Mouse (Mus musculus): ENCODE measurements around the gene Rassf8. TPM values are rescaled to one million over a fixed set of nuclear protein-coding genes. Genes with fewer than 3 reads are reported as not detected.

Rassf8 gene
- polyA plus RNA-seq, 1 experiment: 6.3 TPM

GRCm38 (mm10) chr6:145865886-145866851 lies 119.6 kb downstream of the Rassf8 start:
- TF ChIP-seq E2F4 (IDR thresholded peaks at IDR 0.05; ENCODE audit: insufficient read depth): no peak
- TF ChIP-seq TCF12 (IDR thresholded peaks at IDR 0.05; ENCODE audit: insufficient read depth, poor library complexity, severe bottlenecking): no peak
- TF ChIP-seq MAX (IDR thresholded peaks at IDR 0.05; ENCODE audit: low read depth): no peak
- TF ChIP-seq SRF (IDR thresholded peaks at IDR 0.05; ENCODE audit: control insufficient read depth, insufficient read length, low read depth): peak; percentile 32
- TF ChIP-seq CEBPB (IDR thresholded peaks at IDR 0.05; ENCODE audit: insufficient read depth, poor library complexity, severe bottlenecking): no peak
- no peak for TF ChIP-seq REST (IDR thresholded peaks at IDR 0.05; ENCODE audit: insufficient read depth, insufficient read length)
- TF ChIP-seq MYOG (IDR thresholded peaks at IDR 0.05; ENCODE audit: control insufficient read depth in 1 of 3, insufficient read depth in 1 of 3, insufficient read length in 2 of 3, low read depth in 2 of 3): peak in 2 of 3 experiments; percentile 52 to 58
- peak; percentile 89 for TF ChIP-seq USF1 (IDR thresholded peaks at IDR 0.05; ENCODE audit: low read depth)
- peak; percentile 94 for TF ChIP-seq POLR2AphosphoS2 (IDR thresholded peaks at IDR 0.05; ENCODE audit: insufficient read length, low read depth)
- peak in 1 of 3 experiments; percentile 21 for TF ChIP-seq MYOD1 (IDR thresholded peaks at IDR 0.05; ENCODE audit: control insufficient read depth in 1 of 3, insufficient read length in 2 of 3, low read depth in 2 of 3)
- TF ChIP-seq POLR2A (IDR thresholded peaks at IDR 0.05; ENCODE audit: insufficient read length, low read depth): peak; percentile 89
- TF ChIP-seq TCF3 (IDR thresholded peaks at IDR 0.05; ENCODE audit: insufficient read length, low read depth): no peak
- H3K36me3 ChIP-seq (ENCODE audit: control insufficient read depth, insufficient read depth): no peaks in the 10 kb centered on the region
- peaks cover 30% of the 10 kb centered on the region for H3K79me2 ChIP-seq (ENCODE audit: control insufficient read depth, insufficient read depth)
- H3K4me2 ChIP-seq (ENCODE audit: low read depth): peak overlapping the region; percentile 99
- peak overlapping the region; percentile 55 for H3ac ChIP-seq (ENCODE audit: control insufficient read depth, insufficient read length)
- no peaks in the 10 kb centered on the region for H3K27me3 ChIP-seq (ENCODE audit: control insufficient read depth, insufficient read depth, insufficient read length)
- peak overlapping the region; percentile 71 for H3K4me3 ChIP-seq

- TF ChIP-seq E2F4 (IDR thresholded peaks at IDR 0.05; ENCODE audit: insufficient read depth): no peak
- TF ChIP-seq SRF (IDR thresholded peaks at IDR 0.05; ENCODE audit: control insufficient read depth, insufficient read length, low read depth): no peak
- no peak for TF ChIP-seq CEBPB (IDR thresholded peaks at IDR 0.05; ENCODE audit: insufficient read depth, poor library complexity, severe bottlenecking)
- TF ChIP-seq TCF12 (IDR thresholded peaks at IDR 0.05; ENCODE audit: insufficient read depth, poor library complexity, severe bottlenecking): no peak
- no peak for TF ChIP-seq POLR2AphosphoS2 (IDR thresholded peaks at IDR 0.05; ENCODE audit: insufficient read length, low read depth)
- no peak for TF ChIP-seq REST (IDR thresholded peaks at IDR 0.05; ENCODE audit: insufficient read depth, insufficient read length)
- no peak for TF ChIP-seq POLR2A (IDR thresholded peaks at IDR 0.05; ENCODE audit: insufficient read length, low read depth)
- Histone ChIP-seq H3K4me3 (peak overlapping the region; percentile 71), H3K27me3 (ENCODE audit: control insufficient read depth, insufficient read depth, insufficient read length) (no peaks in the 10 kb centered on the region), H3K4me2 (ENCODE audit: low read depth) (peak overlapping the region; percentile 99), H3ac (ENCODE audit: control insufficient read depth, insufficient read length) (no peak overlapping the region), H3K79me2 (ENCODE audit: control insufficient read depth, insufficient read depth) (peaks cover 20% of the 10 kb centered on the region), H3K36me3 (ENCODE audit: control insufficient read depth, insufficient read depth) (no peaks in the 10 kb centered on the region)
These were observed 120.6 kb downstream of the Rassf8 start for GRCm38 (mm10) chr6:145867111-145867510.

Other genes starting within 250 kb of the Rassf8 start
- gene Lmntd1, start 132.4 kb upstream of the Rassf8 start, polyA plus RNA-seq (2012; fragmentation: generic; extraction: Trizol): not detected
- not detected for gene Tuba3b, start 131.0 kb upstream of the Rassf8 start, polyA plus RNA-seq (2012; fragmentation: generic; extraction: Trizol)
- gene Bhlhe41, start 118.8 kb downstream of the Rassf8 start, polyA plus RNA-seq (2012; fragmentation: generic; extraction: Trizol): 15.6 TPM
- gene Sspn, start 184.9 kb downstream of the Rassf8 start, polyA plus RNA-seq (2012; fragmentation: generic; extraction: Trizol): 16.8 TPM

Data from myocyte (in vitro differentiated cells).